Mouse (Mus musculus): ENCODE data around the gene Tpm1. TPM values are rescaled to one million over a fixed set of nuclear protein-coding genes. Genes with fewer than 3 reads are reported as not detected.

Gene Tpm1
- polyA plus RNA-seq, 1 experiment from 2014 or later: 385 TPM

GRCm38 (mm10) chr9:67036527-67037118 is 12.6 kb downstream of the Tpm1 start:
- Histone ChIP-seq H3K4me3 (ENCODE audit: low read depth, low read length) (no peak overlapping the region), H3K27ac (ENCODE audit: low read depth, low read length) (no peak overlapping the region), H3K9ac (ENCODE audit: low read depth, low read length) (no peak overlapping the region), H3K4me2 (replicated peaks; ENCODE audit: low read depth, low read length) (no peak overlapping the region), H3K36me3 (ENCODE audit: control insufficient read depth, insufficient read depth, low read length) (peaks cover 20% of the 10 kb centered on the region), H3K9me3 (ENCODE audit: control insufficient read depth, low read length) (0 out of 2 replicates have a peak, but pooled peaks cover 4% of the 10 kb centered on the region), H3K4me1 (replicated peaks; ENCODE audit: control insufficient read depth, insufficient read depth, low read length) (0 out of 2 replicates have a peak, but pooled peaks cover 2% of the 10 kb centered on the region), H3K27me3 (ENCODE audit: control insufficient read depth, insufficient read depth, low read length) (no peaks in the 10 kb centered on the region)
- WGBS: 80% methylated on average over 2 of the region's 2 CpGs
- no peak for DNase-seq (ENCODE audit: low spot score)
- no peak for ATAC-seq (ENCODE audit: low FRiP score)

GRCm38 (mm10) chr9:67035957-67036451 is 13.2 kb downstream of the Tpm1 start:
- WGBS: 93% methylated on average over 12 of the region's 12 CpGs
- H3K9me3 ChIP-seq (ENCODE audit: control insufficient read depth, low read length): 0 out of 2 replicates have a peak, but pooled peaks cover 4% of the 10 kb centered on the region
- no peak overlapping the region for H3K9ac ChIP-seq (ENCODE audit: low read depth, low read length)
- DNase-seq (ENCODE audit: low spot score) (no peak), ATAC-seq (ENCODE audit: low FRiP score) (no peak)
- no peak overlapping the region for H3K27ac ChIP-seq (ENCODE audit: low read depth, low read length)
- H3K4me2 ChIP-seq (replicated peaks; ENCODE audit: low read depth, low read length): no peak overlapping the region
- no peak overlapping the region for H3K4me3 ChIP-seq (ENCODE audit: low read depth, low read length)
- peaks cover 20% of the 10 kb centered on the region for H3K36me3 ChIP-seq (ENCODE audit: control insufficient read depth, insufficient read depth, low read length)
- H3K4me1 ChIP-seq (replicated peaks; ENCODE audit: control insufficient read depth, insufficient read depth, low read length): 0 out of 2 replicates have a peak, but pooled peaks cover 2% of the 10 kb centered on the region
- no peaks in the 10 kb centered on the region for H3K27me3 ChIP-seq (ENCODE audit: control insufficient read depth, insufficient read depth, low read length)

- Histone ChIP-seq H3K27ac (ENCODE audit: low read depth, low read length) (no peak overlapping the region), H3K27me3 (ENCODE audit: control insufficient read depth, insufficient read depth, low read length) (no peaks in the 10 kb centered on the region), H3K4me2 (replicated peaks; ENCODE audit: low read depth, low read length) (no peak overlapping the region), H3K9me3 (ENCODE audit: control insufficient read depth, low read length) (0 out of 2 replicates have a peak, but pooled peaks cover 4% of the 10 kb centered on the region), H3K36me3 (ENCODE audit: control insufficient read depth, insufficient read depth, low read length) (peaks cover 20% of the 10 kb centered on the region), H3K9ac (ENCODE audit: low read depth, low read length) (no peak overlapping the region), H3K4me3 (ENCODE audit: low read depth, low read length) (no peak overlapping the region), H3K4me1 (replicated peaks; ENCODE audit: control insufficient read depth, insufficient read depth, low read length) (no peaks in the 10 kb centered on the region)
- WGBS: 90% methylated on average over 4 of the region's 4 CpGs
- no peak for DNase-seq (ENCODE audit: low spot score)
- no peak for ATAC-seq (ENCODE audit: low FRiP score)
Observed at GRCm38 (mm10) chr9:67034677-67035076, 14.5 kb downstream of the Tpm1 start.

DNA sequence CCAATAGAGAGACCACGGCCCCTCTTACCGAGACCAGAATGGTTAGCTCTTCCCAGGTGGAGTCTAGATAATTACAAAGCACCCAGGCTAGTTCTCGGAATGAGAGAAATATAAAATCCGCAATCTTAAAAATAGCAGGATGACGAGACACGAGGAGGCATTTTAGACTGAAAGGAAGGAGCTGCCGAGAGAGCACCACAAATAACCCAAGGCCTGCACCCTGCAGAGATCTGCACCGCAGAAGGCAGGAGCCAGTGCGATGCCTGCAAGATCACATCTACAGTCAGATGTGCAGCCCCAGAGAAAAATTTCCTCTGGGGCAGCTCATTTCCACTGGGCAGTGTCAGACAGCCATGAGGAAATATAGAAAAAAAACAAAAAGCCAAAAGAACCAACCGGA is 16.2 kb downstream of the Tpm1 start:
- 96% methylated on average over 10 of the region's 10 CpGs for WGBS
- no peak overlapping the region for H3K4me3 ChIP-seq (ENCODE audit: low read depth, low read length)
- H3K36me3 ChIP-seq (ENCODE audit: control insufficient read depth, insufficient read depth, low read length): peaks cover 26% of the 10 kb centered on the region
- no peaks in the 10 kb centered on the region for H3K27me3 ChIP-seq (ENCODE audit: control insufficient read depth, insufficient read depth, low read length)
- no peak overlapping the region for H3K27ac ChIP-seq (ENCODE audit: low read depth, low read length)
- no peak overlapping the region for H3K4me2 ChIP-seq (replicated peaks; ENCODE audit: low read depth, low read length)
- DNase-seq (ENCODE audit: low spot score) (no peak), ATAC-seq (ENCODE audit: low FRiP score) (no peak)
- no peak overlapping the region for H3K9ac ChIP-seq (ENCODE audit: low read depth, low read length)
- H3K9me3 ChIP-seq (ENCODE audit: control insufficient read depth, low read length): 0 out of 2 replicates have a peak, but pooled peaks cover 4% of the 10 kb centered on the region
- no peaks in the 10 kb centered on the region for H3K4me1 ChIP-seq (replicated peaks; ENCODE audit: control insufficient read depth, insufficient read depth, low read length)

DNA sequence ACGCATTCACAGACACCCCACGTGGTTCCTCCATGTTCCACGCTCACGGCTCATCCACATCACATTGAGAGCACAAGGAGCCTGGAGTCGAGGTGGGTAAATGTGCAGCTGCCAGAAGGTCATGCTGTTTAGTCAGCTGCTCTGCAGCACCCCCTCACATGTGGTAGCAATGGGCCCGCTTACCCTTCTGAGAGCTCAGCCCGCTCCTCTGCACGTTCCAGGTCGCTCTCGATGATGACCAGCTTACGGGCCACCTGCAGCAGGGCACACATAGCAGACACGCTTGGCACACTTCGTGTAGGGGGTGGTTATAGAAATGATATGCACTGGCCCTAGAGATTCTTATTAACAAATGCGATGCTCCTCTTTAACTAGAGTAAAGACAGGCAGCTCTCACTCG is 16.6 kb downstream of the Tpm1 start:
- Histone ChIP-seq H3K9ac (ENCODE audit: low read depth, low read length) (no peak overlapping the region), H3K4me2 (replicated peaks; ENCODE audit: low read depth, low read length) (no peak overlapping the region), H3K4me3 (ENCODE audit: low read depth, low read length) (no peak overlapping the region), H3K27ac (ENCODE audit: low read depth, low read length) (no peak overlapping the region), H3K4me1 (replicated peaks; ENCODE audit: control insufficient read depth, insufficient read depth, low read length) (no peaks in the 10 kb centered on the region), H3K36me3 (ENCODE audit: control insufficient read depth, insufficient read depth, low read length) (peaks cover 26% of the 10 kb centered on the region), H3K27me3 (ENCODE audit: control insufficient read depth, insufficient read depth, low read length) (no peaks in the 10 kb centered on the region), H3K9me3 (ENCODE audit: control insufficient read depth, low read length) (0 out of 2 replicates have a peak, but pooled peaks cover 4% of the 10 kb centered on the region)
- no peak for DNase-seq (ENCODE audit: low spot score)
- ATAC-seq (ENCODE audit: low FRiP score): no peak
- WGBS: 94% methylated on average over 15 of the region's 15 CpGs

DNA sequence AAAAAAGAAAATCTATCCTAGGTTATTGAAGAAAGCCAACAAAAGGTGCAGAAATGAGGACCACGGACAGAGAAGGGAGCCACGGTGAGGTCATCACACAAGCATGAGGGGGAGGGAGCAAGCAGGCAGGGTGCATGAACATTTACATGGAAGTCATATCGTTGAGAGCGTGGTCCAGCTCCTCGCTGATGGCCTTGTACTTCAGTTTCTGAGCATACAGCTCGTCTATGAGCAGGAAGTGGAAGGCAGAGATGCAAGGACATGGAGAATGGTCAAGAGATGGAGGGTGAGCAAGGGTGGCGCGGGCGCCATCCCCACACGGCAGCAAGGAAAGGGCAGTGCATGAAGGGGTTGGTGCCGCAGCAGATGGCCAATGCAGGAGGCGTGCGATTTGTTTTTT is 19.7 kb downstream of the Tpm1 start:
- Histone ChIP-seq H3K36me3 (ENCODE audit: control insufficient read depth, insufficient read depth, low read length) (peaks cover 13% of the 10 kb centered on the region), H3K27me3 (ENCODE audit: control insufficient read depth, insufficient read depth, low read length) (no peaks in the 10 kb centered on the region), H3K4me2 (replicated peaks; ENCODE audit: low read depth, low read length) (no peak overlapping the region), H3K4me3 (ENCODE audit: low read depth, low read length) (no peak overlapping the region), H3K27ac (ENCODE audit: low read depth, low read length) (no peak overlapping the region), H3K9me3 (ENCODE audit: control insufficient read depth, low read length) (no peaks in the 10 kb centered on the region), H3K4me1 (replicated peaks; ENCODE audit: control insufficient read depth, insufficient read depth, low read length) (no peaks in the 10 kb centered on the region), H3K9ac (ENCODE audit: low read depth, low read length) (no peak overlapping the region)
- DNase-seq (ENCODE audit: low spot score): no peak
- WGBS: 94% methylated on average over 13 of the region's 13 CpGs
- no peak for ATAC-seq (ENCODE audit: low FRiP score)

- H3K4me2 ChIP-seq (replicated peaks; ENCODE audit: low read depth, low read length): no peak overlapping the region
- no peaks in the 10 kb centered on the region for H3K9me3 ChIP-seq (ENCODE audit: control insufficient read depth, low read length)
- DNase-seq (ENCODE audit: low spot score): no peak
- peaks cover 12% of the 10 kb centered on the region for H3K36me3 ChIP-seq (ENCODE audit: control insufficient read depth, insufficient read depth, low read length)
- WGBS: 91% methylated on average over 4 of the region's 4 CpGs
- no peak for ATAC-seq (ENCODE audit: low FRiP score)
- no peaks in the 10 kb centered on the region for H3K27me3 ChIP-seq (ENCODE audit: control insufficient read depth, insufficient read depth, low read length)
- H3K4me1 ChIP-seq (replicated peaks; ENCODE audit: control insufficient read depth, insufficient read depth, low read length): no peaks in the 10 kb centered on the region
- no peak overlapping the region for H3K9ac ChIP-seq (ENCODE audit: low read depth, low read length)
- H3K27ac ChIP-seq (ENCODE audit: low read depth, low read length): no peak overlapping the region
- no peak overlapping the region for H3K4me3 ChIP-seq (ENCODE audit: low read depth, low read length)
Observed at GRCm38 (mm10) chr9:67028929-67029328, 20.3 kb downstream of the Tpm1 start.

- H3K9ac ChIP-seq (ENCODE audit: low read depth, low read length): no peak overlapping the region
- no peak overlapping the region for H3K4me2 ChIP-seq (replicated peaks; ENCODE audit: low read depth, low read length)
- WGBS: 92% methylated on average over 12 of the region's 12 CpGs
- ATAC-seq (ENCODE audit: low FRiP score): no peak
- no peak overlapping the region for H3K27ac ChIP-seq (ENCODE audit: low read depth, low read length)
- H3K27me3 ChIP-seq (ENCODE audit: control insufficient read depth, insufficient read depth, low read length): no peaks in the 10 kb centered on the region
- no peak overlapping the region for H3K4me3 ChIP-seq (ENCODE audit: low read depth, low read length)
- no peak for DNase-seq (ENCODE audit: low spot score)
- no peaks in the 10 kb centered on the region for H3K9me3 ChIP-seq (ENCODE audit: control insufficient read depth, low read length)
- peaks cover 10% of the 10 kb centered on the region for H3K36me3 ChIP-seq (ENCODE audit: control insufficient read depth, insufficient read depth, low read length)
- no peaks in the 10 kb centered on the region for H3K4me1 ChIP-seq (replicated peaks; ENCODE audit: control insufficient read depth, insufficient read depth, low read length)
Observed at GRCm38 (mm10) chr9:67028133-67028724, 21.0 kb downstream of the Tpm1 start.

- Histone ChIP-seq H3K36me3 (ENCODE audit: control insufficient read depth, insufficient read depth, low read length) (peaks cover 10% of the 10 kb centered on the region), H3K27ac (ENCODE audit: low read depth, low read length) (no peak overlapping the region), H3K9ac (ENCODE audit: low read depth, low read length) (no peak overlapping the region), H3K4me1 (replicated peaks; ENCODE audit: control insufficient read depth, insufficient read depth, low read length) (no peaks in the 10 kb centered on the region), H3K4me2 (replicated peaks; ENCODE audit: low read depth, low read length) (no peak overlapping the region), H3K9me3 (ENCODE audit: control insufficient read depth, low read length) (no peaks in the 10 kb centered on the region), H3K4me3 (ENCODE audit: low read depth, low read length) (no peak overlapping the region), H3K27me3 (ENCODE audit: control insufficient read depth, insufficient read depth, low read length) (no peaks in the 10 kb centered on the region)
- ATAC-seq (ENCODE audit: low FRiP score): no peak
- 92% methylated on average over 7 of the region's 7 CpGs for WGBS
- DNase-seq (ENCODE audit: low spot score): no peak
Observed at GRCm38 (mm10) chr9:67026890-67027289, 22.3 kb downstream of the Tpm1 start.
